Mouse (Mus musculus) hindbrain, embryonic 11.5 days (tissue): ENCODE measurements around the gene Myom1. TPM values are rescaled to one million over a fixed set of nuclear protein-coding genes. Genes with fewer than 3 reads are reported as not detected.
"Not testable (repeated sequence)": the region's sequence is repeated elsewhere in the genome, so short reads cannot be mapped to it uniquely, and the experiment has no call there.

Experiments
- ATAC-seq: fragments of 200-750 bp; cut with Nextera tagmentation; 2 replicates; pipeline ENCODE4 v1.8.0; 2017; ENCODE audit warnings: mild to moderate bottlenecking, moderate TSS enrichment, moderate library complexity; ENCODE audit not compliant: low FRiP score
- DNase-seq: peaks from one replicate; pipeline ENCODE4 v3.0.0-alpha.2; 2015; ENCODE audit warnings: low spot score
- H3K27ac ChIP-seq: fragments of 300-500 bp; sonication (generic); 2 replicates; pipeline ENCODE4 v1.5.1; 2014; ENCODE audit warnings: mild to moderate bottlenecking, low read depth, low read length
- H3K27me3 ChIP-seq: fragments of 300-500 bp; sonication (generic); 2 replicates; pipeline ENCODE4 v1.6.1; 2014; ENCODE audit warnings: mild to moderate bottlenecking, low read length, moderate library complexity, mixed read lengths; ENCODE audit not compliant: control insufficient read depth, insufficient read depth
- H3K36me3 ChIP-seq: fragments of 300-500 bp; sonication (generic); 2 replicates; pipeline ENCODE4 v1.6.1; 2014; ENCODE audit warnings: mild to moderate bottlenecking, low read length, moderate library complexity, mixed read lengths; ENCODE audit not compliant: control insufficient read depth, insufficient read depth
- H3K4me1 ChIP-seq: fragments of 300-500 bp; sonication (generic); replicated peaks from 2 replicates; pipeline ENCODE4 v1.6.1; 2014; ENCODE audit warnings: low read length, mixed read lengths; ENCODE audit not compliant: control insufficient read depth, insufficient read depth
- H3K4me2 ChIP-seq: fragments of 300-500 bp; sonication (generic); replicated peaks from 2 replicates; pipeline ENCODE4 v1.6.1; 2014; ENCODE audit warnings: mild to moderate bottlenecking, low read depth, low read length
- H3K4me3 ChIP-seq: fragments of 300-500 bp; sonication (generic); 2 replicates; pipeline ENCODE4 v1.5.1; 2014; ENCODE audit warnings: low read depth, low read length
- H3K9ac ChIP-seq: fragments of 300-500 bp; sonication (generic); 2 replicates; pipeline ENCODE4 v1.6.1; 2014; ENCODE audit warnings: low read depth, low read length
- H3K9me3 ChIP-seq: fragments of 300-500 bp; sonication (generic); 2 replicates; pipeline ENCODE4 v1.6.1; 2016; ENCODE audit warnings: low read length; ENCODE audit not compliant: control insufficient read depth
- WGBS: fragments of 180-500 bp; shearing (Covaris S2); extraction: QIAGEN DNeasy Blood & Tissue Kit; methylation state at CpG from one replicate; pipeline ENCODE4 v1.1.7; 2014; 5-methylcytosine and 5-hydroxymethylcytosine counted together
- polyA plus RNA-seq: library from polyadenylated mRNA; unstranded; fragments of >200 nt; fragmentation: Nextera tagmentation; extraction: Ambion mirVana; gene quantifications from 2 replicates; pipeline ENCODE4 v1.2.1, GENCODE M21; 2014

Gene Myom1
- polyA plus RNA-seq: 2.0 and 2.8 TPM in 2 replicates

DNA sequence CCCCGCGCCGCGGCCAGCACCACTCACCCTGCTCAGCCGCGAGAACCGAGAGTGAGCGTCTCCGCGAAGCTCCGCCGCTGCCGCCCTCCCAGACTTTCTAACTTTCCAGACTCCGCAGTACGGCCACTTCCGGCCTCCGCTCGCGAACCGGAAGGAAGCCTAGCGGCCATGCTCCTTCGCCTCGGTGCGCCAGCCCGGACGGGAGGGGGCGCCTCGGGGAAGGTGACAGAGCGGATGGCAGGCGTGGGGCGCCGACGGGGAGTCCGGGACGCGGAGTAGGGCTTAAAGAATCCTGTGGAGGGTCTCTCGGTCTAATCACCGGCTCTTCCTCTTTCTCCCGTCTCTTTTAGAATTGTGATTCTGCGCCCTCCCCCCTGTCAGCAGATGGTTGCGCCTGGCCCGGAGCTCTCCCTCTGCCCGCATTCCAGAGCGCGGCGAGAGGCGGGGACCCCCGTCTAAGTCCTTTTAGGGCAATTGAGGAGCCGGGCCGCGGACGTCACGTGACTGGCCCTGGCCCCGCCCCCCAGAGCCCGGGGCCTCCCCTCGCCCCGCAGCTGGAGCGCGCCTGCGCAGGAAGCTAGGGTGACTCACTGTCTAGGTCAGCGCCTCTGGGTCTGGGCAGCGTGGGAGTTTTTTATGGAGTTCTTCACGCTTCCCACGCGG lies at the start of gene Myom1:
TSS of gene Myom1 (plus strand) at position 553 of the 663 bp plus-strand sequence.
- ATAC-seq: peak; percentile 97
- WGBS: under 1% methylated on average over 64 of the region's 65 CpGs

GRCm38 (mm10) chr17:70963546-70963945 lies 38.9 kb upstream of the Myom1 start:
- DNase-seq: peak; percentile 61
- H3K4me2 ChIP-seq, H3K4me3 ChIP-seq, H3K27ac ChIP-seq, H3K9me3 ChIP-seq, H3K4me1 ChIP-seq, H3K27me3 ChIP-seq, H3K9ac ChIP-seq, H3K36me3 ChIP-seq: not testable (repeated sequence)
- 86% methylated on average over 13 of the region's 13 CpGs for WGBS
- peak; percentile 100 for ATAC-seq

More for the DNA sequence above, at the start of gene Myom1:
- Histone ChIP-seq H3K4me1 (no peaks in the 10 kb centered on the region), H3K4me2 (peak within 1 kb of the TSS; percentile 52), H3K9me3 (no peaks in the 10 kb centered on the region), H3K27me3 (no peaks in the 10 kb centered on the region), H3K36me3 (no peaks in the 10 kb centered on the region), H3K27ac (peak within 1 kb of the TSS; percentile 93), H3K4me3 (peak within 1 kb of the TSS; percentile 81), H3K9ac (peak within 1 kb of the TSS; percentile 77)
- peak; percentile 99 for DNase-seq

DNA sequence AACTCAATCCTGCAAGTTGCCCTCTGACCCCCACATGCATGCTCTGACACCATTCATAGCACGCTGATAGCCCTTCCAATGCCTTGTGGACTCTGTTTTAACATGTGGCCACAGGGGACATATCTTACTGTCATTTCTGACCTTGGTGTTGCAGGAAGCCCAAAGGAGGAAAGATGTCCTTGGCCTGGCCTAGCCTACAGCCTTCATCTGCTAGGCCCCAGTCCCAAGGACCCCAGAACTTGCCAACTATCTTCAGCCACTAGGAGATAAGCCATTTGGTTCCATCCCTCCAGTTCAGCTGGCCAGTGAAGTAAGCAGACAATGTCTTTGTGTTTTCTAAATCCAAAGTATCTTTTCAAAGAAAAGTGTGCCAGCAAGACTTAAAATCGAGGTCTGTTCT lies 37.2 kb upstream of the Myom1 start:
- DNase-seq (no peak), ATAC-seq (no peak)
- H3K27me3 ChIP-seq: no peaks in the 10 kb centered on the region
- WGBS: 87% methylated on average over 2 of the region's 2 CpGs
- no peak overlapping the region for H3K4me2 ChIP-seq
- H3K9me3 ChIP-seq: no peaks in the 10 kb centered on the region
- H3K36me3 ChIP-seq: no peaks in the 10 kb centered on the region
- no peak overlapping the region for H3K4me3 ChIP-seq
- no peaks in the 10 kb centered on the region for H3K4me1 ChIP-seq
- H3K27ac ChIP-seq: no peak overlapping the region
- no peak overlapping the region for H3K9ac ChIP-seq

GRCm38 (mm10) chr17:70966126-70966525 lies 36.3 kb upstream of the Myom1 start:
- no peak for ATAC-seq

GRCm38 (mm10) chr17:70967191-70967590 lies 35.2 kb upstream of the Myom1 start:
- Histone ChIP-seq H3K4me1 (no peaks in the 10 kb centered on the region), H3K36me3 (no peaks in the 10 kb centered on the region), H3K9me3 (no peaks in the 10 kb centered on the region), H3K27me3 (no peaks in the 10 kb centered on the region), H3K4me2 (no peak overlapping the region), H3K4me3 (no peak overlapping the region), H3K27ac (no peak overlapping the region), H3K9ac (no peak overlapping the region)
- ATAC-seq (no peak), DNase-seq (peak; percentile 45)
- 23% methylated on average over 9 of the region's 9 CpGs for WGBS

More at GRCm38 (mm10) chr17:70966126-70966525, 36.3 kb upstream of the Myom1 start:
- no peaks in the 10 kb centered on the region for H3K4me1 ChIP-seq
- no peak overlapping the region for H3K4me2 ChIP-seq
- no peaks in the 10 kb centered on the region for H3K9me3 ChIP-seq
- WGBS: 94% methylated on average over 7 of the region's 7 CpGs
- no peaks in the 10 kb centered on the region for H3K36me3 ChIP-seq
- no peak overlapping the region for H3K27ac ChIP-seq
- DNase-seq: no peak
- H3K27me3 ChIP-seq: no peaks in the 10 kb centered on the region
- no peak overlapping the region for H3K4me3 ChIP-seq
- no peak overlapping the region for H3K9ac ChIP-seq

DNA sequence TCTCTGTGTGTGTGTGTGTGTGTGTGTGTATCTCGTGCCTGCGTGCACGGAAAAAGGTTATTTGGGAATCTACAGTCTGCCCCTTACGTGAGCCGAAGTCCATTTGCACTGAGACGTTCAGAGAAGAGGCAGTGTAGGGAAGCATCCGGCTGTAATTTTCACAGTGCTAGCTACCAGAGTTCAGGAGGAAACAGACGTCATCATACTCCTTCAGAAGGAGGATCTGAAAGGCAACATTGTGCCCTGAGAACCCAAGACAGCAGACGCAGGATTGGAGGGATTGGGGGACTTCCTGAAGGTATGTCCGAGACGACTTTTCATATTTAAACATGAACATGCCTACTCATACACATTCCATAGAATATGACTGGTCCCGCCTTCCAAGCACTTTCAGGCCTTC lies 34.8 kb upstream of the Myom1 start:
- no peaks in the 10 kb centered on the region for H3K4me1 ChIP-seq
- no peak for ATAC-seq
- no peak overlapping the region for H3K4me3 ChIP-seq
- H3K4me2 ChIP-seq: no peak overlapping the region
- no peak overlapping the region for H3K9ac ChIP-seq
- peak; percentile 12 for DNase-seq
- no peaks in the 10 kb centered on the region for H3K9me3 ChIP-seq
- H3K27ac ChIP-seq: no peak overlapping the region
- 49% methylated on average over 12 of the region's 12 CpGs for WGBS
- H3K27me3 ChIP-seq: no peaks in the 10 kb centered on the region
- no peaks in the 10 kb centered on the region for H3K36me3 ChIP-seq

- no peak overlapping the region for H3K4me3 ChIP-seq
- no peaks in the 10 kb centered on the region for H3K27me3 ChIP-seq
- H3K36me3 ChIP-seq: no peaks in the 10 kb centered on the region
- no peak overlapping the region for H3K9ac ChIP-seq
- no peak overlapping the region for H3K27ac ChIP-seq
- peak; percentile 52 for DNase-seq
- no peaks in the 10 kb centered on the region for H3K9me3 ChIP-seq
- ATAC-seq: 0 out of 2 replicates have a peak, but pooled peaks have one; percentile 35
- 36% methylated on average over 8 of the region's 8 CpGs for WGBS
- no peak overlapping the region for H3K4me2 ChIP-seq
- H3K4me1 ChIP-seq: no peaks in the 10 kb centered on the region
Observed at GRCm38 (mm10) chr17:70968606-70969191, 33.7 kb upstream of the Myom1 start.

DNA sequence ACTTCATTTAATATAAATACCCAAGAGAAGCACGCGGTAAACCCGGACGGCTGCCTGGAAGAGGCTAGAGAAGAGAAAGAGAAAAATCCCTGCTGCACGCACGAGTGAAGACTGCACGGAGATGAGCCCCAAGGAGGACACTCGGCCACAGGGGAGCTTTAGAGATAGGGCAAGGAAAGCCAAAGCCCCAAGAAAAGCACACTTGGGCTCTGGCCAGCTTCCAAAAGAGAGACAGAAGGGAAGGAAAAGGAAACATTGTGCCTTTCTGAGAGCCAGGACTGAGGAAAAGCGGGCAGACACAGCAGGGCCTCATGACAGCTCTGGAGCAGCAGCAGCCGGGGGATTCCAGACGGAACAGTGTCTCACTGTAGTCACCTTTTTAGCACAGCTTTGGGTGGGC lies 31.2 kb upstream of the Myom1 start:
- no peaks in the 10 kb centered on the region for H3K27me3 ChIP-seq
- no peak for DNase-seq
- no peak for ATAC-seq
- H3K27ac ChIP-seq: no peak overlapping the region
- H3K36me3 ChIP-seq: no peaks in the 10 kb centered on the region
- no peaks in the 10 kb centered on the region for H3K4me1 ChIP-seq
- no peak overlapping the region for H3K4me3 ChIP-seq
- H3K4me2 ChIP-seq: no peak overlapping the region
- H3K9ac ChIP-seq: no peak overlapping the region
- WGBS: 76% methylated on average over 11 of the region's 11 CpGs
- H3K9me3 ChIP-seq: no peaks in the 10 kb centered on the region

GRCm38 (mm10) chr17:70973398-70973797 lies 29.0 kb upstream of the Myom1 start:
- Histone ChIP-seq H3K9ac (no peak overlapping the region), H3K27ac (no peak overlapping the region), H3K4me3 (no peak overlapping the region), H3K4me2 (no peak overlapping the region), H3K4me1 (no peaks in the 10 kb centered on the region), H3K9me3 (no peaks in the 10 kb centered on the region), H3K36me3 (no peaks in the 10 kb centered on the region), H3K27me3 (no peaks in the 10 kb centered on the region)
- DNase-seq (no peak), ATAC-seq (no peak)
- WGBS: 92% methylated on average over 9 of the region's 9 CpGs
